Mouse (Mus musculus): ENCODE measurements at regions not wholly inside any gene's neighbourhood (a gene's known extent, or its start where the extent isn't known, plus 50 kb on each side); places are given as distances from the start of the nearest gene placed in this dataset.

DNA sequence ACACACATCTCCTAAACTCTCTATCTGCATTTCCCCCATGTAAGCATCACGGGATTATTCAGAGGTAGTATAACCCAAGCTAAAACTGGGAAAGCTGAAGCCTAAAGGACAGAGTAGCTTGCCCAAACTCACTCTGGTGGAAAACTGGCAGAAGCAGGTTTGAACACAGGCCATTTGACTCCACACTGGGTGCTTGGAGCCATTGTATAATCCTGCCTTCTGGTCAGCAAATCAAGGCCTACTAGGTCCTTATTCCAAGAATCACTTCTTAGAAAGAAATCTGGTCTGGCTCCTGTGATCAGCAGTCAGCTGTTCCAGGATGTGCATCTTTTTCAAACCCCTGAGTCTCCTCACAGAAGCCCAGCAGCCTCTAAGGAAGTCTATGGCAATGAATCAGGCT is 582.4 kb downstream of the Nfib start:
- no peaks in the 10 kb centered on the region for H3K27me3 ChIP-seq
- no peaks in the 10 kb centered on the region for H3K36me3 ChIP-seq
- H3K4me3 ChIP-seq = no peak overlapping the region
- no peak for ATAC-seq (ENCODE audit: low read depth)
- no peak overlapping the region for H3K9ac ChIP-seq
- H3K4me2 ChIP-seq = no peak overlapping the region
- H3K4me1 ChIP-seq (replicated peaks) = no peaks in the 10 kb centered on the region
- H3K9me3 ChIP-seq = no peaks in the 10 kb centered on the region
- no peak overlapping the region for H3K27ac ChIP-seq (replicated peaks)
- WGBS = 83% methylated on average over 1 of the region's 1 CpGs

DNA sequence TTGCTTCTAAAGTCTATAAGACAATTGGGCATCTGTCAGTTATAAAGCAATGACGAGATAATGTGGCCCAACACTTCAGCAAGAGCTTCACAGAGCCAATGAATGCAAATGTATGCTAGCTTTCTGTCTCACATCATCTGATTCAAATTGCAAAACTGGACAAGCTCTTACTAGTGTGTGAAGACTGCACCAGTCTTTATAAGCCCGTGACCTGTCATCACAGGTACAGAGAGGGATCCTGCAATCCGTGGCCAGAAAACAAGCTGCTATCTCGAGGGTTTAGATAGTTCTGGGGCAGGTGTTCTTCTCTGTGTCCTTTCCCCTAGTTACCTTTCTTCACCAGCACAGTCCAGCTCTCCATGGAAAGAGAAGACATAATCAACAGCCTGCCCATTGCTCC is 584.8 kb downstream of the Nfib start:
- H3K4me1 ChIP-seq (replicated peaks) = no peaks in the 10 kb centered on the region
- no peak overlapping the region for H3K9ac ChIP-seq
- no peak for ATAC-seq (ENCODE audit: low read depth)
- no peak overlapping the region for H3K4me3 ChIP-seq
- 65% methylated on average over 4 of the region's 4 CpGs for WGBS
- no peak overlapping the region for H3K4me2 ChIP-seq
- H3K9me3 ChIP-seq = no peaks in the 10 kb centered on the region
- H3K27me3 ChIP-seq = no peaks in the 10 kb centered on the region
- H3K36me3 ChIP-seq = no peaks in the 10 kb centered on the region
- no peak overlapping the region for H3K27ac ChIP-seq (replicated peaks)

DNA sequence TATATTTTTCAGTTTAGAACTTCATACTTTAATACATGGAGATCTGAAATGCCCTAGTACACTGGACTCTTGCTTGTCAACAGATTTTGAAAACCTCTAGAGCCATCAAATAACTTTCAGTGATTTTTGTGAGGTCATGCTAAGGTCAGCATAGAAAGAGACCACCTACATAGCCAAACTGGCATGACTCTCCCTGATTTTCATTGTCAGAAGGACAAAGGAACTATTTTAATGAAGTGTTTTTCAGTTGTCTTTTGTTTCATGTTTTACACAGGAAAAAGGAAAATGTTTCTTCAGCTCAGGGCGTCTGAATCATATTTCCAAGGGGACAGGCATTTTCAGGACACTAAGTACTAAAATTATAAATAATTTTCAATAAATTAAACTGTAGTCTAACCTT is 585.2 kb downstream of the Nfib start:
- H3K27ac ChIP-seq (replicated peaks) = no peak overlapping the region
- H3K4me1 ChIP-seq (replicated peaks) = no peaks in the 10 kb centered on the region
- no peak overlapping the region for H3K9ac ChIP-seq
- H3K4me2 ChIP-seq = no peak overlapping the region
- WGBS = 34% methylated on average over 1 of the region's 1 CpGs
- H3K4me3 ChIP-seq = no peak overlapping the region
- no peak for ATAC-seq (ENCODE audit: low read depth)
- H3K27me3 ChIP-seq = no peaks in the 10 kb centered on the region
- H3K9me3 ChIP-seq = no peaks in the 10 kb centered on the region
- no peaks in the 10 kb centered on the region for H3K36me3 ChIP-seq

DNA sequence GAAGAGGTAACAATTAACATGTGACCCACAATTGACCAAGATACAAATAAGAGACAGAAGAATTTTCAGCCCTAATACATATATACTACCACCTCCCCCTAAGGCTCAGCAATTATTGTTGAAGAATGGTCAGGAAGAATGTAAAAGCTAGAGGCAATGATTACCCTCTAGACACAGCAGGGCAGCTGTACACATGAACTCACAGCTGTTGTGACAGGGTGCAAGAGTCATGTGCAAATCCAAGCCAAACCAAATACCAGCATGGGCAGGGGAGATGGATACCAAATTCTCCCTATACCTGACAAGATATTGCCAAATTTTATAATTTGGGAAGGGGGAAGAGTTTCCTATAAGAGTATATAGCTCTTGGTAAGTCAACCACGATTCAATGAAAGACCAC is 603.7 kb downstream of the Nfib start:
- Histone ChIP-seq H3K4me3 (no peak overlapping the region), H3K9ac (no peak overlapping the region), H3K4me1 (replicated peaks) (peaks cover 5% of the 10 kb centered on the region; the same call in 1 of the 2 replicates), H3K4me2 (no peak overlapping the region), H3K27ac (replicated peaks) (no peak overlapping the region), H3K9me3 (no peaks in the 10 kb centered on the region), H3K27me3 (no peaks in the 10 kb centered on the region), H3K36me3 (no peaks in the 10 kb centered on the region)
- ATAC-seq (ENCODE audit: low read depth) = no peak
- 96% methylated on average over 1 of the region's 1 CpGs for WGBS

DNA sequence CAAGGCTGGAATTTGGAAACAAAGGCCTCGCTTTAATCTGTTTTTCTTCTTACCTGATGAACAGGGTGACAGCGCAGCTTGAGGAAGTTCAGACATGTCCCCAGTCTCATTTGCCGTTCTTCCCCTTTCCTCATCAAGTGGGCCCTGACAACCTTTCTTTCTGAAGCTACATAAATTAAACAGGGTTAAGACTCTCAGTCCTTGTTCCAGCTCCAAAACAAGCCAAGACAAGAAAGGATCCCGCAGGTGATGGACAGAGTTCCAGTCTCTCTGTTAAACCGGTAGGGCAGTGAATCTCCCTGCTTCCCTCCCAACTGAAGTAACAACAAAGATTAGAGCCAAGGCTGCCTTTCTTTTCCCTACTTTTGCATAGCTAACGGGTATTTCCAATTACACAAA is 605.6 kb downstream of the Nfib start:
- ATAC-seq (ENCODE audit: low read depth) = no peak
- no peak overlapping the region for H3K4me2 ChIP-seq
- H3K27me3 ChIP-seq = no peaks in the 10 kb centered on the region
- H3K4me1 ChIP-seq (replicated peaks) = peaks cover 5% of the 10 kb centered on the region; the same call in 1 of the 2 replicates
- H3K9me3 ChIP-seq = no peaks in the 10 kb centered on the region
- 57% methylated on average over 6 of the region's 6 CpGs for WGBS
- H3K36me3 ChIP-seq = no peaks in the 10 kb centered on the region
- no peak overlapping the region for H3K27ac ChIP-seq (replicated peaks)
- no peak overlapping the region for H3K4me3 ChIP-seq
- no peak overlapping the region for H3K9ac ChIP-seq

DNA sequence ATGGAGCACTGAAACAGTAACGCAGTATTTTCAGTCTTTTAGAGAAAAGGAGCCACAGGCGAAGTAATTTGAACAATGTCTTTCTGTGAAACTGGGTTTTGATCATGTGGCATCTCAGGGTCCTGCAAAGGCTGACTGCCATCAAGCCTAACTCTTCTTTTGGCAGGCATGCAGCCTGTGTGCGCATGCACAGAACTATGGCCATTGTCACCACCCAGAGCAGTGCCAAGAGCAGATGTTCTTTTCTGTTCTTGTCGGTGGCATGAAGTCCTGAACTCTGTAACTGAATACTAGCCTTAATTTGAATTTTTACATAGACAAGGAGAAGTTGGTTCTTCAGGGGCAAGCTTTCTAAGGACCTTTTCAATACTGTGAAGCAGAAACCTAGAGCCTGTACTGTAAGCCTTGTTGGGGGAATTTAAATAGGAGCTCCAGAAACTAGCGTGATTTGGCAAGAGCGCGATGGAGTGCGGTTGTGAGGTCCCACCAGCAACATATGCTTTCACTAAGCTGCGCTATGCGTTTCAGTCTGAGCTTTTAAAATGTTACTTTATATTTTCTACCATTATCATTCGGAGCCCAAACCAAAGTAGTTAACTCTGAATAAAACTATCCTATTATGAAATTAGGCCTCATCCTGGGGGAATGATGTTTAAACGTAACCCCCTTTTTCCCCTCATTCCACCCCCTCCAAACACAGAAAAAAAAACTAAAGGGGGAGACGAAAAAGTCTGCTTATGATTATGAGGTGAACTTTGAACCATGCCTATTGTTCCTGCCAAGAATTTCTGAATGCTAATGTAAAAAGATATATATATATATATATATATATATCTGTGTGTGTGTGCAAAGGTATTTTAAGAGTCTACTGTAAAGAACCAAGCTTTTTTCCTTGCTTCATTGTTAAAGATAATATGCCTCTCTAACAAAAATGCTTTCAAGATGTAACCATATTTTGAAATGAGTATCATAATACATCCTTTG is 606.3 kb downstream of the Nfib start:
- no peak overlapping the region for H3K9ac ChIP-seq
- H3K9me3 ChIP-seq = no peaks in the 10 kb centered on the region
- no peak overlapping the region for H3K27ac ChIP-seq (replicated peaks)
- H3K4me3 ChIP-seq = no peak overlapping the region
- H3K4me1 ChIP-seq (replicated peaks) = peaks cover 5% of the 10 kb centered on the region; the same call in 1 of the 2 replicates
- 71% methylated on average over 13 of the region's 13 CpGs for WGBS
- no peaks in the 10 kb centered on the region for H3K27me3 ChIP-seq
- ATAC-seq (ENCODE audit: low read depth) = no peak
- H3K4me2 ChIP-seq = no peak overlapping the region
- no peaks in the 10 kb centered on the region for H3K36me3 ChIP-seq

DNA sequence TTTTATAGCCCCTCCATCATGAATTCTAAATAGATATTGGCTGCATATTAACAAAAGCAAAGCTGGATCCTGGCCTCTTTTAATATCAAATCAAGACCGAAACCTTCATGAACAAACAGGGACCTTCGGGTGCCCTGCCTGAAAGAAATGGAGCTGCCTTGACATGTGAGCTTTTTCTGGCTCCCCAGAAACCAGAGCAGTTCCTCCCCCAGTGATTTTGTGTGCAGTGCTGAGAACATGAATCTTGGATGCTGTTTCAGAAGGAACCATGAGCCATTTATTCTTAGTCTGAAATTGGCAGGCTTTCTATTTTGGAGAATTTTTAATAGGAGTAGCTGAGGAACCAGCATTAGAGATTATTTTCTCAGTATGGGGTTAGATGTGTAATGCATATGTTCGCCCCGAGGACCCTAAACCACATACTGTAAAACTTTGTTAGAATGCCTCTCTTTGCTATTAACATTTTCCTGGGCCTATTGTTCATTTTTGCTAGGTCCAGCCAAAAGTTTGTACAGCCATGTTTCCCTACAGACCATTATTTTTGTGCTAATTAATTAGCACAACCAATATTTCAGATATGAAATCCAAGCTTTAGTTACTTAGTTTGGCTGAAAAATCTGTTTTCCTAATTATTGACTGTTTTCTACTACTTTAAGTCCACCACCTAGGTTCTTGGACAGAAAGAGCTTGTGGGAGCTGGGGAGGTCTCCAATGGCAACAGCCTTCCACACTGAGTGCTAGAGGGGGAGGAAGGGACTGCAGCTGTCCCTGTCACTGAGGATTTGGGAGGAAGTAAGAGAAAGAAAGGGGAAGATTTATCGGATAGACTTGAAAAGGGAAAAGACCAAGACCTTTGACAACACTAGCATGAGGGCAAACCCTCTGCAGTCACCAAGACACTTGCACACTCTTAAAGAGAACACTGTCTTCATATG is 613.0 kb downstream of the Nfib start:
- 82% methylated on average over 5 of the region's 5 CpGs for WGBS
- Histone ChIP-seq H3K27me3 (no peaks in the 10 kb centered on the region), H3K4me2 (no peak overlapping the region), H3K36me3 (no peaks in the 10 kb centered on the region), H3K4me1 (replicated peaks) (no peaks in the 10 kb centered on the region), H3K9me3 (no peaks in the 10 kb centered on the region), H3K4me3 (no peak overlapping the region), H3K9ac (no peak overlapping the region), H3K27ac (replicated peaks) (no peak overlapping the region)
- ATAC-seq (ENCODE audit: low read depth) = no peak

DNA sequence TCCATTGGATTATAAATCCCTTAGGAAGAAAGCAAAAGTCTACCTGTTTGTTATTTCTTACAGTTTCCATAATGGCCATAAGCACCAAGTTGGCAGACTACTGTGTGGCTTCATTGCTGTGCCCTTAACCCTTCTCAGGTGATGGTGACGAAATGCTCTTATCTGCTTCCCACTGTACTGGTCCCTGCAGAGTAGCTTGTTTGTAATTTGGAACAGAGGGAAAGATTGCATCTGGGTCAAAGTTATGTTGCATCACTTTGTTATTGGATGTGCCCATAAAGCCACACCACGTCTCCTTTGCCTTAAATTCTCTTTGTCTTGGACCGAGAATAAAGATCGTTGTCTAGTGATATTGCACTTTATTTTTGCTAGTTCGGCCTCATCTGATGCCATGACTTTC is 615.9 kb downstream of the Nfib start:
- H3K9me3 ChIP-seq = no peaks in the 10 kb centered on the region
- no peak for ATAC-seq (ENCODE audit: low read depth)
- no peak overlapping the region for H3K27ac ChIP-seq (replicated peaks)
- no peak overlapping the region for H3K9ac ChIP-seq
- H3K4me2 ChIP-seq = no peak overlapping the region
- no peak overlapping the region for H3K4me3 ChIP-seq
- H3K36me3 ChIP-seq = no peaks in the 10 kb centered on the region
- 91% methylated on average over 5 of the region's 5 CpGs for WGBS
- no peaks in the 10 kb centered on the region for H3K27me3 ChIP-seq
- H3K4me1 ChIP-seq (replicated peaks) = no peaks in the 10 kb centered on the region

DNA sequence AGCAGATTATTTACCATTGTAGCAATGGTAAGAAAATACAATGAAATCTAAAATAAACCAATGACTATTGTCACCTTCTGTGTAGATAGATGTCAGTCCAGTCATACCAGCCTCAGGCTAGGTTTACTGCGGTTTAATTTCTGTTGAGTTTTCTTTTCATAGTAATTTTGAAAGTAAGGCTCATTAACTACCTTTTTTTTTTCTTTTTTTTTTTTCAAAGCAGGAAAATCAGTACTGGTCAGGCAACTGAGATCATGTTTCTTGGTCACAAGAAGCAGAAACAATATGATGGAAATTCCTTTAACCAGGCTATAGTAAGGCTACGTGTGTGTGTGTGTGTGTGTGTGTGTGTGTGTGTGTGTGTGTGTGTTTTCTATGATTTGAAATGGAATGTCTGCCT is 622.0 kb downstream of the Nfib start:
- ATAC-seq (ENCODE audit: low read depth) = no peak
- no peaks in the 10 kb centered on the region for H3K27me3 ChIP-seq
- WGBS = 88% methylated on average over 2 of the region's 2 CpGs
- H3K4me1 ChIP-seq (replicated peaks) = no peaks in the 10 kb centered on the region
- no peak overlapping the region for H3K9ac ChIP-seq
- no peaks in the 10 kb centered on the region for H3K36me3 ChIP-seq
- H3K9me3 ChIP-seq = no peaks in the 10 kb centered on the region
- H3K4me3 ChIP-seq = no peak overlapping the region
- H3K4me2 ChIP-seq = no peak overlapping the region
- H3K27ac ChIP-seq (replicated peaks) = no peak overlapping the region

DNA sequence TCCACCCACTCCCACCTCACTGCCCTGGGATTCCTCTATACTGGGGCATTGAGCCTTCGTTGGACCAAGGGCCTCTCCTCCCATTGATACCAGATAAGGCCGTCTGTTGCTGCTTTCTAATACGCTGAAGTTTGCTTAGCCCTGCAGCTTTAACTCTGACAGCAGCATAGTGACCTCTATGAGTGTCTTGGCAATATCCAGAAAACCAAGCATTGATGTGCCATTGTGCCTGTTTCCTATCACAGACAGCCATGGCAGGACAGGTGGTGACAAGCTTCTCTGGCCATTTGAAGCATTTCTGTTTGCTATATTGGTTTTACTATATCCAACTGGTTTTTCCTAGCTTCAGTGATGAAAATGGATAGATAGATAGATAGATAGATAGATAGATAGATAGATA is 625.4 kb upstream of the Mpdz start:
- no peak overlapping the region for H3K27ac ChIP-seq (replicated peaks)
- no peak overlapping the region for H3K9ac ChIP-seq
- no peak overlapping the region for H3K4me3 ChIP-seq
- H3K27me3 ChIP-seq = no peaks in the 10 kb centered on the region
- H3K36me3 ChIP-seq = no peaks in the 10 kb centered on the region
- no peaks in the 10 kb centered on the region for H3K9me3 ChIP-seq
- ATAC-seq (ENCODE audit: low read depth) = no peak
- no peaks in the 10 kb centered on the region for H3K4me1 ChIP-seq (replicated peaks)
- WGBS = 80% methylated on average over 3 of the region's 3 CpGs
- H3K4me2 ChIP-seq = no peak overlapping the region

DNA sequence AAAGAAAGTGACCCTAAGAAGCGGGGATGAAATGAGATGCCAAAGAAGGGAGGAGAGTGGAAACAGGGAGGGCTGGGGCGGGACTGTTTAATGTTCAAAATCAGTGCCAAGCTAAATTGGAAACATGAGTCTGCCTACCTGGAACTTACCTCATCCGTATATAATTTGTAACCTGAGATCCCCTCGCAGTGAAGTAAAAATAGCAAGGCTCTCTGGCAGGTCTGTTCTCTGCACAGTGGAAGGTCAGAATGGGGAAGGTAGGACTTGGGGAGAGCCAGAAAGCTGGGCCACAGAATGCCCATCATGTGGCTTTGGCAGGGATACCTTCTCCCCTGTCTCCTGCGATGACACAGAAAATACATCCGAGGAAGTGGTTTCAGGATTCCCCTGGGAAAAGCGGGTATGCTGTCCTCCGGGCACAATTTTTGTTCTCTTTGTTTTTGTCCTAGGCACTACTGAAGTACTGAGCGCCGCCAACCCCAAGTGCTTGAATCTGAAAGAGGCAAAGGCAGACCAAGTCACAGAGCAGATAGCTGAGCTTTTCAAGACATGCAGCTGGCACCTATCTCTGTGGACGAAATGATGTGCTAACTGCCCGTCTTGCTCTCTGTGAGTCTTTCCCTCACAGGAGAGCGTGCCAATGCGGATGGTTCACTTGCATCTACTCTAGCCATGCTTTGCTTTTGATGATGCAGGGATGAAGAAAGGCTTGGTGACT is 623.2 kb upstream of the Mpdz start:
- H3K9ac ChIP-seq = no peak overlapping the region
- H3K9me3 ChIP-seq = no peaks in the 10 kb centered on the region
- no peak overlapping the region for H3K4me3 ChIP-seq
- no peaks in the 10 kb centered on the region for H3K27me3 ChIP-seq
- 80% methylated on average over 14 of the region's 14 CpGs for WGBS
- H3K4me2 ChIP-seq = no peak overlapping the region
- no peak for ATAC-seq (ENCODE audit: low read depth)
- H3K4me1 ChIP-seq (replicated peaks) = no peaks in the 10 kb centered on the region
- no peaks in the 10 kb centered on the region for H3K36me3 ChIP-seq
- H3K27ac ChIP-seq (replicated peaks) = no peak overlapping the region

DNA sequence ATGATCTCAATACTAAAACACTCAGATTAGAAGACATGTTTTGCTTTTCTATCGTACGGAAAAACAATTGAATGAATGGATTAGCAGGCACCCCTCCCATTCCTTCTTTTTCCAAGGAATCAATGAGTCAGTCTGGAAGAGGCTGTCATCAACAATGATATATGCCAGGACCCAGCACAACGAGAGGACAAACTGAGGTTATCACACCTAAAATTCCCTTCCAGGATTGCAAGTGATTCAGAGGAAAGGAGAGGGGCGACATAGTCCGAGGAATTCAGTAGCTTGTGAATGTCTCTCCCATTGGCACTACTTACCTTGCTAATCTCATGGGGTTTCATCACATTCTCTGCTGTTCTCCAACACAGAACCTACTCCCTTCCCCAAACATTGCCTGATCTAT is 620.1 kb upstream of the Mpdz start:
- H3K9me3 ChIP-seq = no peaks in the 10 kb centered on the region; the same call in 1 of the 2 replicates
- no peaks in the 10 kb centered on the region for H3K36me3 ChIP-seq
- WGBS = 83% methylated on average over 5 of the region's 5 CpGs
- no peak for ATAC-seq (ENCODE audit: low read depth)
- no peak overlapping the region for H3K4me3 ChIP-seq
- H3K9ac ChIP-seq = no peak overlapping the region
- no peaks in the 10 kb centered on the region for H3K4me1 ChIP-seq (replicated peaks)
- no peak overlapping the region for H3K27ac ChIP-seq (replicated peaks)
- no peaks in the 10 kb centered on the region for H3K27me3 ChIP-seq
- no peak overlapping the region for H3K4me2 ChIP-seq

Measured in neural tube, embryonic 13.5 days (tissue).